Mouse (Mus musculus) stomach, embryonic 16.5 days (tissue): ENCODE data around the gene Cd82. TPM values are rescaled to one million over a fixed set of nuclear protein-coding genes. Genes with fewer than 3 reads are reported as not detected.

ENCODE experiments used
- ATAC-seq: fragments of 200-750 bp; cut with Nextera tagmentation; 2 replicates; pipeline ENCODE4 v1.8.0; 2017; ENCODE audit warnings: moderate number of reproducible peaks, moderate TSS enrichment; ENCODE audit not compliant: insufficient read depth, low FRiP score
- H3K27ac ChIP-seq: fragments of 300-500 bp; sonication (generic); 2 replicates; pipeline ENCODE4 v1.5.1; 2014; ENCODE audit warnings: low read length
- H3K27me3 ChIP-seq: fragments of 300-500 bp; sonication (generic); 2 replicates; pipeline ENCODE4 v1.6.1; 2014; ENCODE audit warnings: low read length, control low read depth, mixed read lengths; ENCODE audit not compliant: control insufficient read depth, insufficient read depth
- H3K36me3 ChIP-seq: fragments of 300-500 bp; sonication (generic); 2 replicates; pipeline ENCODE4 v1.6.1; 2014; ENCODE audit warnings: low read length; ENCODE audit not compliant: control insufficient read depth, insufficient read depth
- H3K4me1 ChIP-seq: fragments of 300-500 bp; sonication (generic); 2 replicates; pipeline ENCODE4 v1.6.1; 2014; ENCODE audit warnings: low read length, control low read depth, mixed read lengths; ENCODE audit not compliant: control insufficient read depth, insufficient read depth
- H3K4me2 ChIP-seq: fragments of 300-500 bp; sonication (generic); 2 replicates; pipeline ENCODE4 v1.6.1; 2014; ENCODE audit warnings: low read depth, low read length, mixed read lengths
- H3K4me3 ChIP-seq: fragments of 300-500 bp; sonication (generic); replicated peaks from 2 replicates; pipeline ENCODE4 v1.5.1; 2014; ENCODE audit warnings: mild to moderate bottlenecking, low read length
- H3K9ac ChIP-seq: fragments of 300-500 bp; sonication (generic); 2 replicates; pipeline ENCODE4 v1.6.1; 2014; ENCODE audit warnings: low read length
- H3K9me3 ChIP-seq: fragments of 300-500 bp; sonication (generic); replicated peaks from 2 replicates; pipeline ENCODE4 v1.6.1; 2016; ENCODE audit warnings: low read length, control low read depth; ENCODE audit not compliant: control insufficient read depth
- WGBS: fragments of 180-500 bp; shearing (Covaris S2); extraction: QIAGEN DNeasy Blood & Tissue Kit; methylation state at CpG from one replicate; pipeline ENCODE4 v1.1.7; 2014; 5-methylcytosine and 5-hydroxymethylcytosine counted together
- polyA plus RNA-seq: library from polyadenylated mRNA; unstranded; fragments of >200 nt; fragmentation: Nextera tagmentation; extraction: Ambion mirVana; gene quantifications from 2 replicates; pipeline ENCODE4 v1.2.1, GENCODE M21; 2015

Cd82 gene
- polyA plus RNA-seq, 1 experiment from 2014 or later, result 112 TPM

DNA sequence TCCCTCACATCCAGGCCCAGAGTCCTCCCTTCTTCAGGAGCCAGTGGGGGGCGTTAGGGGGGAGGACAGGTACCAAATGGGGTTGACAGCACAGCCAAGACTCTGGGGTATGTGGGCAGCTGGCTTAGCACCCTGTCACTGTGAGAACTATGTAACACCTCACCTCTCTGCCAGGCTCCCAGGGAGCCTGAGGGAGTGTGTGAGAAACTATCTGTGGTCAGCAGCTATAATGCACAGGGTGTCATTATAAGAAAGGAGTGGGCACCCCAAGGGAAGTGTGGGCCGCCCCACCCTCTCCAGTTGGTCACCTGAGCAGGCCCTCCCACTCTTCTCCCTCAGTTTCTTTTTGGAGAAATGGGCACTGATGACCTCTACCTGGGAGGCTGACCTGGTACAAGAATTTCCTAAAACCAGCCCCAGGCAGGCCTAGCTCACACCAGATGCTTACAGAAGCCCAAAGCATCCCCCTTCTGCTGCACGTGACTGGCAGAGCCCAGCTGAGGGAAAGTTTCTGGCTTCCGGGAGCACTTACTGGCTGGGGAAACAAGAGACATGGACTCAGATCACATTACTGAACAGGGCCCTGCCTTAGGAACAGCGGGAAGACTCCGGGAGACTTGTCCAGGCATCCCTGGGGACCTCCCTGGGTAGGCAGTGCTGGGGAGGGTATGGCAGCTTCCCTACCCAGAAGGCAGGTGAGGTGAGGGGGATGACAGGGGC lies 11.6 kb downstream of the Cd82 start:
- Histone ChIP-seq H3K9me3 (no peaks in the 10 kb centered on the region), H3K27me3 (no peaks in the 10 kb centered on the region), H3K4me1 (peaks cover 49% of the 10 kb centered on the region), H3K4me2 (no peak overlapping the region), H3K9ac (peak overlapping the region; percentile 36; the same call in 1 of the 2 replicates), H3K27ac (peak overlapping the region; percentile 83), H3K4me3 (no peak overlapping the region), H3K36me3 (no peaks in the 10 kb centered on the region)
- no peak for ATAC-seq
- WGBS, result 44% methylated on average over 6 of the region's 6 CpGs

GRCm38 (mm10) chr2:93450695-93451094 lies 12.2 kb downstream of the Cd82 start:
- WGBS, result 62% methylated on average over 7 of the region's 7 CpGs
- H3K4me3 ChIP-seq, result no peak overlapping the region
- no peaks in the 10 kb centered on the region for H3K27me3 ChIP-seq
- peaks cover 45% of the 10 kb centered on the region for H3K4me1 ChIP-seq
- no peak overlapping the region for H3K4me2 ChIP-seq
- no peak overlapping the region for H3K9ac ChIP-seq
- ATAC-seq, result no peak
- no peaks in the 10 kb centered on the region for H3K9me3 ChIP-seq
- no peaks in the 10 kb centered on the region for H3K36me3 ChIP-seq
- peak overlapping the region; percentile 83 for H3K27ac ChIP-seq

DNA sequence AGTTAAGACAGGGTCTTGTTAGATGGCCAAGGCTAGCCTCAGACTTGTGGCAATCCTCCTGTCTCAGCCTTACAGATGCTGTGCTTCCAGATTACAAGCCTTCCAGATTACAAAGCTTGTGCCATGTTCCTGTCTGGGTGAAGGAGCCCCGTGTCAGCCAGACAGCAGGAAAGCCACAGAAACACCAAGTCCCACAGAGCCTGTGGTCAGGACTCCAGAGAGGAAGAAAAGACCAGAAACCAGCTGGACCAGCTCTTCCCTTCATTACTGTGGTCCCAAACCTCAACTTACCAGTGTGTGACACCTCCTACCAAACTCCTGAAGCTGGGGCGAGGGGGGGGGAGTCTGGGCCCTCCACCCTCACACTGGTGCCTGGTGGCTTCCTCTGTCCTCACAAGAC lies 13.3 kb downstream of the Cd82 start:
- Histone ChIP-seq H3K36me3 (no peaks in the 10 kb centered on the region), H3K27ac (no peak overlapping the region; the same call in 1 of the 2 replicates), H3K27me3 (no peaks in the 10 kb centered on the region), H3K4me1 (peaks cover 42% of the 10 kb centered on the region), H3K4me3 (no peak overlapping the region), H3K4me2 (no peak overlapping the region), H3K9me3 (no peaks in the 10 kb centered on the region), H3K9ac (no peak overlapping the region; the same call in 1 of the 2 replicates)
- 72% methylated on average over 2 of the region's 2 CpGs for WGBS
- ATAC-seq, result no peak

- H3K4me1 ChIP-seq, result peaks cover 38% of the 10 kb centered on the region
- no peak overlapping the region for H3K27ac ChIP-seq
- H3K4me2 ChIP-seq, result no peak overlapping the region
- no peaks in the 10 kb centered on the region for H3K27me3 ChIP-seq
- H3K36me3 ChIP-seq, result no peaks in the 10 kb centered on the region
- 63% methylated on average over 5 of the region's 5 CpGs for WGBS
- H3K4me3 ChIP-seq, result no peak overlapping the region
- H3K9me3 ChIP-seq, result no peaks in the 10 kb centered on the region
- H3K9ac ChIP-seq, result no peak overlapping the region
- ATAC-seq, result no peak
These were observed 14.2 kb downstream of the Cd82 start for GRCm38 (mm10) chr2:93448774-93449173.

DNA sequence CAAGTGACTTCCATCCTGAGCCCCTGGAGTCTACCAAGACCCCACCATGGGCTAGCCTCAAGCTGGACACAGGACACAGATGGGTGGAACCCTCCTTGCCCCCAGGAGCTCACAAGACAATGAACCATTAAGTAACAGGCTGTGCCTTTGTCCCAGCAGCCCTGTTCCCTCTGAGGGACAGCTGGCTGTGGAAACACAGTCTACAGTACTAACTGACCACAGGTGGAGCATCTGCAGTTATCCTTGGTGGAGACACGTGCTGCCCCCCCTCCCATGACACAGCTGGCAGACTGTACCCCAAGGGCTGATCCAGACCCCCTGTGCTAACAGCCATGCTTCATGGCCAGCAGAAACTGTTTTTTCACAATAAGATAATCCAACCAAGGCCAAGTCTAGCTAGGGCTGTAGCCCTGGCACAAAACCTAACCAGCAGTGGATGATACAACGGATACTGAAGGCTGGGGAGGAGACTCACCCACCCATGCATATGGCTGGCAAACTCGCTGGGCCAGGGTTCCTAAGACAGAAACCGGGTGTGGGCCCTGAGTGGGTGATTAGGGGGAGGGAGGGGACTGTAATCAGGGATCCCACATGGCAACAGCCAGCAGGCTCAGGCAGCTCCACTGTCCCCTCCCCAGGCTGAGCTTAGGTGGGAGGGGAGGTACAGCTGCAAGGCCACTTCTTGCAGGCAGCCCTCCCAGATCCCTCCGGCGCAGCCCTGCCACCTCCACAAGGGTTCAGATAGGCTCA lies 15.3 kb downstream of the Cd82 start:
- 68% methylated on average over 6 of the region's 6 CpGs for WGBS
- Histone ChIP-seq H3K36me3 (no peaks in the 10 kb centered on the region), H3K4me2 (no peak overlapping the region), H3K27ac (no peak overlapping the region), H3K4me1 (peaks cover 37% of the 10 kb centered on the region), H3K9me3 (no peaks in the 10 kb centered on the region), H3K4me3 (no peak overlapping the region), H3K9ac (no peak overlapping the region), H3K27me3 (no peaks in the 10 kb centered on the region)
- 0 out of 2 replicates have a peak, but pooled peaks have one; percentile 15 for ATAC-seq

DNA sequence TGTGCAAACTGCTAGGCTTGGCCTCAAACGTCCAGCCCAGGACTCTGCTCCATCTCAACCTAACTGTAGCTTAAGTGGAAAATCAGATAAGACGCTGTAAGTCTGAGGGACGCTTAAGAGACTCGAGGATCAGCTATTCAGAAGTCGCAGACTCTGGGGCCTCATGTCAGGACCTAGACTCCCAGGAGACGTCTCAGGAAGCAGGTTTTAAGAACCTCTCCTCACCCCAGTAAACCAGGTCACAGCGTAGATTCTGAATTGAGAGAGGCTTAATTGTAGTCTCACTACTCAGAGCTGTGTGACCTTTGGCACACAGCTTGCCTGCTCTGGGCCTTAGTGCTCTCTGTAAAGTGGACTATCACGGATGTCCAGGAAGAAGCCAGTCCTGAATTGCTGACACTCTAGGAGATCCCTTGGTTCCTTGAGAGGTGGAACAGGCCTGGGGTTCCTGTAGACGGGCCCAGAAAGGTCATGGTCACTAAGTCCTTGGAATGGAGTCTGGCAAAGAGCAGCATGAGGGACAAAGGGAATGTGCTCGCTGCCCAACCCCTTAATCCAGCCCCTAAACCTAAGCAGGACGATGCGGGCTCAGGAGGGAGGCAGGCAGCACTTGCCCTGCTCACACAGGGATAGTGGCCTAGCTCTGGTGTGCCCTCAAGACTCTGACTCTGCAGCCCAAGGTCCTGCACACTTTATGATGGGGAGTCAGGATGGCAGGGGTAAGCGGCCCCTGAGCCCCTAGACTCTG lies 16.2 kb downstream of the Cd82 start:
- Histone ChIP-seq H3K27me3 (no peaks in the 10 kb centered on the region), H3K36me3 (no peaks in the 10 kb centered on the region), H3K9me3 (no peaks in the 10 kb centered on the region), H3K9ac (no peak overlapping the region), H3K4me2 (no peak overlapping the region), H3K27ac (no peak overlapping the region), H3K4me3 (no peak overlapping the region), H3K4me1 (peaks cover 32% of the 10 kb centered on the region)
- ATAC-seq, result no peak
- 71% methylated on average over 13 of the region's 13 CpGs for WGBS

GRCm38 (mm10) chr2:93445237-93445651 lies 17.7 kb downstream of the Cd82 start:
- Histone ChIP-seq H3K4me1 (peaks cover 26% of the 10 kb centered on the region), H3K27ac (no peak overlapping the region), H3K4me2 (no peak overlapping the region), H3K27me3 (no peaks in the 10 kb centered on the region), H3K36me3 (no peaks in the 10 kb centered on the region), H3K9me3 (no peaks in the 10 kb centered on the region), H3K4me3 (no peak overlapping the region), H3K9ac (no peak overlapping the region)
- ATAC-seq, result peak; percentile 35; the same call in 1 of the 2 replicates
- 68% methylated on average over 5 of the region's 5 CpGs for WGBS

DNA sequence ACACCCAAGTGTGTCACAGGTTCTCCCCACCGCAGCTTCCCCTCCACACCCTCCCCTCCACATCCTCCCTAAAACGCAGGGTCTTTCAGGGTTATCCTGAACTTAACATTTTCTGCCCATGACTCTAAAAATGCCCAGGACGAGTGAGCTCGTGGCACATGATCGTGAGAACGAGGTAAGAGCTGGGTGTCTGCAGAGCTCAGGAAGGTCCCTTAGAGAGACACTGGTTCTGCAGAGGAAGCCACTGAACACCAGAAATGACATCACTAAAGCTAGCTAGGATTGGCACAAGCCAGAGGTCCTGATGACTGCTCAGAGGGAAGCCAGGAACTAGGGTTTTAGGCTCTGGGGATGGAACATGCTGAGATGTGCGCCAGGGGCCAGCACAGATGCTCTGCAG lies 18.7 kb downstream of the Cd82 start:
- no peak for ATAC-seq
- H3K9ac ChIP-seq, result peak overlapping the region; percentile 20; the same call in 1 of the 2 replicates
- peaks cover 35% of the 10 kb centered on the region for H3K4me1 ChIP-seq
- no peaks in the 10 kb centered on the region for H3K9me3 ChIP-seq
- no peaks in the 10 kb centered on the region for H3K27me3 ChIP-seq
- no peaks in the 10 kb centered on the region for H3K36me3 ChIP-seq
- H3K4me2 ChIP-seq, result no peak overlapping the region
- 85% methylated on average over 7 of the region's 7 CpGs for WGBS
- no peak overlapping the region for H3K4me3 ChIP-seq
- no peak overlapping the region for H3K27ac ChIP-seq

DNA sequence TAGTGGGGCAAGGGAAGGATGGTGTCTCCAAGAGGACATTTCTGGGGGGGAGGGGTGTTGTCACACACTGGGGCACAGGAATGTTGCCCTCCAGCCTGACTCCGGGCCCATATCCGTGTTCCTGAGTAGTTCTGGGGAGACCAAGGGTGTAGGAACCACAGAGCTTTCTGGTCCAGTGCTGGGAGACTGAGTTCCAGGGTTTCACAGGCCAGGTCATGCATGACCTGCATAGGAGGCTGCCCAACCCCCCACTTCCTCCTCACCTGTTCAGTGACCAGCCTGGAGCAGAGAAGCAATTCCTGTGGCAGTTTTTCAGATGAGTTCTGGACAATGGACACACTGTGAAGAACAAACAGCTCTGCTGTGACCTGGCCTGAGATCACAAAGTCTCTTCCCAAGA lies 19.8 kb downstream of the Cd82 start:
- no peaks in the 10 kb centered on the region for H3K27me3 ChIP-seq
- no peaks in the 10 kb centered on the region for H3K36me3 ChIP-seq
- ATAC-seq, result no peak
- peaks cover 36% of the 10 kb centered on the region for H3K4me1 ChIP-seq
- H3K4me3 ChIP-seq, result no peak overlapping the region
- no peak overlapping the region for H3K4me2 ChIP-seq
- 97% methylated on average over 2 of the region's 2 CpGs for WGBS
- no peaks in the 10 kb centered on the region for H3K9me3 ChIP-seq
- H3K9ac ChIP-seq, result no peak overlapping the region
- H3K27ac ChIP-seq, result no peak overlapping the region
